Mouse (Mus musculus) kidney, postnatal 14 days (tissue): ENCODE results near the gene Emilin2.
"Not testable (repeated sequence)": the region's sequence is repeated elsewhere in the genome, so short reads cannot be mapped to it uniquely, and the experiment has no call there.

Experiments
- DNase-seq: peaks from one replicate; pipeline ENCODE4 v3.0.0; 2022; ENCODE audit warnings: mixed read lengths

Gene Emilin2

DNA sequence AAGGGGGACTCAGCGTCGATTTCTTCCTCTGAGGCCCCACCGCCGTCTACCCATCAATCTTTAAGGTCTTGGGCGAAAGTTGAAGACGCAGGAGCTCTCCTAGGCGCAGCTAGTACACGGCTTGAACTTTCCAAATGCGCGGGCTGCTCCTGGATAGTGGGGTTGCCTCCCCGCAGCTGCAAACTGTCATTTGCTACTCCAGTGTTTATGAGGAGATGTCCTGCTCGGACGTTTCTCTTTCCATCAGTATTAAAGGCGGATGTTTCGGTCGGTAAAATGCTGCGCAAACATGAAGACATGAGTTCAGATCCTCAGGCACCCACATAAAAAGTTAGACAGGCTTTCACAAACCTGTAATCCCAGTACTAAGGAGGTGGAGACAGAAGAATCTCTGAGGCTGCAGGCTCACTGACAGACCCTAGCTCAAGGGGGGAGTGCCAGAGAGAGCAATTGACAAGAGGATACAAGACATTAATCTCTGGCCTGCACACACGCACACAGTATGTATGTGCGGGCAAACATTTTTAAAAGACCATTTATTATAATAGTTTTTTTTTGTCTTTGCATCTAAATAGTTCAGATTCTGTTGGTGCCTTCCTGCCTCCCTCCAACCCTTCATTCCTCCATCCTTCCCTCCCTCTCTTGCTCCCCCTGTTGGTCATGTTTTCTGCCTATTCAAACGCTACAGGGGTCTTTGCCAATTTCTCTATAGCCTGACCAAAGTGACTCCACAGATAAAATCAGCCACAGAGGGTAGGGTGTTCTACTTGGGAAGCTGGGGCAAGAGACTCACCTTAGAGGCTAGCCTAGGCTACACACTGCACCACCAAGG is at the start of gene Emilin2:
TSS of gene Emilin2 (minus strand) at position 639 of the 832 bp plus-strand sequence.
- no peak for DNase-seq

DNA sequence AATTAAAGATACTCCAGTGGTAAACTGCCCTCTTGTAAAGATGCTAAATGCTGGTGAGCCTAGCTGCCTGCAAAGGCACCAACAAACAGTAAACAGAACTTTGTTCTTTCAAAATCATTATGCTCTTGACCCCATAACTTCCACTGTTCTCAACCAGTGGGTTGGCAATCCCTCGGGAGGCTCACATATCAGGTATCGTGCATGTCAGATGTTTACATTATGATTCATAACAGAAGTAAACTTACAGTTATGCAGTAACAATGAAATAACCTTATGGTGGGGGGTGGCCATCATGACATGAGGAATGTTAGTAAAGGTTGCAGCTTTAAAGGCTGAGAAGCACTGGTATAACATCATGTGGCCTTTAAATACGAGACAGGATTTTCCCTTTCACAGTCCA is 43.7 kb upstream of the Emilin2 start:
- DNase-seq = no peak

DNA sequence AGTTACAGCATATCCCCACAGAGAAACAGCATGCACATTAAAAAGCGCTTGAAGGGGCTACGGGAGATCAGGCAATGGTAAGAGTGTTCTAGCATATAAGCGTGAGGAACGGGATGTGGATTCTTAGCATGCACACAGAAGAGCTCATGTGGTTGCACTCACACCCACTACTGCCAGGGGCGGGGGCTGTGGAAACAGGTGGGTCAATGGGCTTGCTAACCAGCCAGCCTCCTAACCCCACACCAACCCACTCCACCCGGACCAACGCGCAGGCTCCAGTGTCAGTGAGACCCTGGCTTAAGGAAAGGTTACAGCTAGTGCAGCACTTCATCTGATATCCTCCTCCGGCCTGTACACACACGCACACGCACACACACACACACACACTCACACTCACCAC is 42.4 kb upstream of the Emilin2 start:
- DNase-seq = no peak

DNA sequence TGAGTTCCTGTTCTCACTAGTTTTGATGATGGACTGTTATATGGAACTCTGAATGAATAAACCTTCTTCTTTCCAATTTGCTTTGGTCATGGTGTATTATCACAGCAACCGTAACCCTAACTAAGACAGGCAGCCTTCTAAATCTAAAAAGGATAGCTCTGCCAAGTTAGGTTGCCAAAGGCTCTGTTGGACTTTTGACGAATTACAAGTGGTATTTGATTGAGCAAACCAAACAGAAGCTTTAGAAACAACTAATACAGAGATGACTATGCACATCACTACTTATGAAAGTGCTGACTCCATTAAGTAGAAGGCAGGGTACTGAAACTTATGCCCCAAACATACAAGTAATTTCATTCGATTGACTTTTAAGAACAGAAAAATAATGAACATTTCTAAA is 36.4 kb upstream of the Emilin2 start:
- no peak for DNase-seq

DNA sequence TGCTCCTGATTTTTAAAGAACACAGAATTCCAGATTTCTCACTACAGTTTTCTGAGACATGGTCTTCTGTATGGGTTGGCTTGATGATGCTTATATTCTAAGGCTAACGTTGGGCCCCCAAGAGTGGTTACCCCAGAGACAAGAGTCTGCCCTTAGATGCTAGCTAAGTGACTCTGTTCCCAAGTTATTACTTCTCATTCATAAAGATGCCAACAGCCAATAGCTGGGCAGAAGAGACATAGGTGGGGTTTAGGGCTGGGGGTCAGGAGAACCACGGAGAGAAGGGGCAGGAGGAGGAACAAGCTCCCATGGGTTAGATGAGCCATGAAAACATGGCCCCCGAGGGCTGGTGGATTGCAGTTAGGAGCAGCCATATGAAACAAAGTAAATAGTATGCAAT is 30.2 kb upstream of the Emilin2 start:
- DNase-seq = no peak

DNA sequence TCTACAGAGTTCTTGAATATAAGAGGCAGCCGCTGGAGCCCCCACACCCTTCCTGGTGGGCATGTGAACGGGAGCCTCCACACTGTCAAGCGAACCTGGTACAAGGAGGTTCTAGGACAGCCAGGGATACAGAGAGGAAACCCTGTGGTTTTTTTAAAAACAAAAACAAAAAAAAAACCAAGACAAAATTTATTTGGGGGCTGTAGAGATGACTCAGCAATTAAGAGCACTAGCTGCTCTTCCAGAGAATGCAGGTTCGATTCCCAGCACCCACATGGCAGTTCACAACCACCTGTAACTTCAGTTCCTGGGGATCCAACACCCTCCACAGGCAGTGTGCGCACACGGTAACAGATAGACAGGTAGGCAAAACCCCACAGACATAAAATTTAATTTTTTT is 26.8 kb upstream of the Emilin2 start:
- no peak for DNase-seq

DNA sequence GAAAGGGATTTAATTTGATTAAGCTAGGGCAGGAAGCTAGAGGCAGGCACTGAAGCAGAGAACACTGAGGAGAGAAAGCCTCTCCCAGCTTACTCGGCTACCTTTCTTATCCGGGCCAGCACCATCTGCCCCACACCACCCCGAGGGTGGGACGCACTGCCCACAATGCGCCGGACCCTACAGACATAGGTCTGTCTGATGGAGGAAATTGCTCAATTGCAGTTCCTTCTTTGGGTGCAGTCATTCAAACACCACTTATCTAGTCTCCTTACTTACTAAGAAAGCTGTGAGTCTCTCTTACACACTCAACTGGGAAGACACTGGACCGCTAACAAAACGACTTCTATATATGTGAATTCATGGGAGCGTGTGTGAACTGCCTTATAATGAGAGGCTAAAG is 25.8 kb upstream of the Emilin2 start:
- no peak for DNase-seq

DNA sequence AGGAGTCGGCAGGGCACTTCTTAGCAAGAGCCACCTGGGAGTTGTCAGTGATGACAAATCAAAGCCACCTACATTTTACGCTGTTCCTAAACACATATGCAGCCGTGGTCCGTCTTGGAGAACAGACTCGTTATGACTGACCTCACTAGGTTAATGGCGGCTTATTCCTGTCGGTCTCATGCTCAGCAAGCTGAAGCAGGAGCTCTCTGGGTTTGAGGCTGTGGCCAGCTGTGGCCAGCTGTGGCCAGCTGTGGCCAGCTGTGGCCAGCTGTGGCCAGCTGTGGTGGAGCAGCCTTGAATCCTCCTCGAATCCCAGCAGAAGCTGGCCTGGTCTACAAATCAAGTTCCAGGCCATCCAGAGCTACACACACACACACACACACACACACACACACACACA is 24.6 kb upstream of the Emilin2 start:
- DNase-seq = no peak

DNA sequence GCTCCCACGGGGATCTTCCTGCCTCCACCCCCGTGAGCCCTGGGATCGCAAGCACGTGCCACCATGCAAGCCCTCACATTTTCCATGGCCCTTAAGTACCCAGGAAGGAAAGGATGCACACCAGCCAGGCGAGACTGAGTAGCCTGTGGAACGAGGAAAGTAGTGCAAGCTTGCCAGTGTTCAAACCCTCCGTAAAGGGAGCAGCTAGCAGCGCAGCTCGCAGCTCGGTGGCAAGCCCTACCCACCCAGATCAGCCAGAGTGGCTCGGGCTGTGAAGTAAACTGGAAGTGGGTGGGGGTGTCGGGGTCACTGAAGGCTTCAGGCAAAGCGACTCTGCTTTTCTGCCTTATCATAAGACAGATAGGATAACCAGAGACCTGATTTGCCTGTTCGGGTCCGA is 20.5 kb upstream of the Emilin2 start:
- no peak for DNase-seq

DNA sequence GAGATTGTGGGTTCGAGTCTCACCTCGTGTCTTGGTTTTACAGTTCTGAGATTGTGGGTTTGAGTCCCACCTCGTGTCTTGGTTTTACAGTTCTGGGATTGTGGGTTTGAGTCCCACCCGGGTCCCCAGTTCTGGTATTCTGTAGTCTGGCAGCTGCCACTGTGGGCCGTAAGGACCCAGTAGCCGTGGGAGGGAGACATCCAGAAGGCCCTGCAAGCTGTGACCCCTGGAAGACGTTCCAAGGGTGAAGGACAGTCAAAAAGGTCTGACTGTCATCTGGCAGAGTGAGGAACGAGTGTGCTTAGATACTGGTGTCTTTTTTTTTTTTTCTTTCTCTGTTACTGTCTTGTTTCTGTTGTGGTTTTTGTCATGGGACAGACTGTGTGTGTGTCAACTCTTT is 9.0 kb upstream of the Emilin2 start:
- DNase-seq = not testable (repeated sequence)

DNA sequence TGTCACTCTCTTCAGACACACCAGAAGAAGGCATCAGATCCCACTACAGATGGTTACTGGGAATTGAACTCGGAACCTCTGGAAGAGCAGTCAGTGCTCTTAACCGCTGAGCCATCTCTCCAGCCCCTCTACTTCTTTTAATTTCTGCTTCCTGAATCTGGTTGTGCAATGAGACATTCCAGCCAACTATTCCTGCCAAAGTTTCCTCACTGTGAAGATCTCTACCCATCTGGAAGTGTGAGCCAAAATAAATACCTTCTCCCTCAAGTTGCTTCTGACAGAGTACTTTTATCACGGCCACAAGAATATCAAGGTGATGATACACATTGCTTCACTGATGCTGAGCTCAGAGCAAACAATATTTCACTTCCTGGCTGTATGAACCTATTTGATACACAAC is 7.6 kb upstream of the Emilin2 start:
- no peak for DNase-seq

DNA sequence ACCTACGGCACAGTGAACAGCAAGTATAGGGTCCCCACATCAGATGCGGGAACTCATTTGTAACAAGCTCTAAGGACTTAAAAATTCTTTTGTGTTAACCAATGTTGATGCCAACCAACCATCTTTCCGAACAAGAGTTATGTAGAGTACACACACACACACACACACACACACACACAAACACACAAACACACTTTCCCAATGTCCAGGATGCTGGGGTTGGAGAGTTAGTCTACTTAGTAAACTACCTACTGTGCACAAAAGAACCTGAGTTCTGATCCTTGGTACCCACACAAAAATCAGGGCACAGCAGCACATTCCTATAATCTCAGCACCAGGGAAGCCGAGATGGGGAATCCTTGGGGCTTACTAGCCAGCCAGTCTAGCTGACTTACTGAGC is 5.8 kb upstream of the Emilin2 start:
- no peak for DNase-seq

DNA sequence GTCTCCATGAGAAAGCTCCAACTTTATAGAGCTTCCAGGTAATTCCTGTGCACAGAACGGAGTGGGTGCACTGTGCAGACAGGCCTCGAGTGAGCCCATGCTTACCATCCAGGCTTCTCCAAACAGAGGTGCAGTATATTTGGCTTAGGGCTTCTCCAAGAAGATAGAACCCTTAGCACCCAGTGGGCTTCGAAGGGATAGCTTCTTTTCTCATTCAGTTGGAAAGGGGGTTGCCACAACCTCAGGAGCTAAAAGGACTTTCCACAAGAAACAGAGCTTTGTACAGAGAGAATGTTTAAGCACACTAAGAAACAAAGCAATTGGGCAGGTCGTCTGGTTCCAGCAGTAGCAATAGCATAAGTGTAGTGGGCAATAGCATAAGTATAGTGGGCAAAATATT is 2.5 kb upstream of the Emilin2 start:
- DNase-seq = no peak

DNA sequence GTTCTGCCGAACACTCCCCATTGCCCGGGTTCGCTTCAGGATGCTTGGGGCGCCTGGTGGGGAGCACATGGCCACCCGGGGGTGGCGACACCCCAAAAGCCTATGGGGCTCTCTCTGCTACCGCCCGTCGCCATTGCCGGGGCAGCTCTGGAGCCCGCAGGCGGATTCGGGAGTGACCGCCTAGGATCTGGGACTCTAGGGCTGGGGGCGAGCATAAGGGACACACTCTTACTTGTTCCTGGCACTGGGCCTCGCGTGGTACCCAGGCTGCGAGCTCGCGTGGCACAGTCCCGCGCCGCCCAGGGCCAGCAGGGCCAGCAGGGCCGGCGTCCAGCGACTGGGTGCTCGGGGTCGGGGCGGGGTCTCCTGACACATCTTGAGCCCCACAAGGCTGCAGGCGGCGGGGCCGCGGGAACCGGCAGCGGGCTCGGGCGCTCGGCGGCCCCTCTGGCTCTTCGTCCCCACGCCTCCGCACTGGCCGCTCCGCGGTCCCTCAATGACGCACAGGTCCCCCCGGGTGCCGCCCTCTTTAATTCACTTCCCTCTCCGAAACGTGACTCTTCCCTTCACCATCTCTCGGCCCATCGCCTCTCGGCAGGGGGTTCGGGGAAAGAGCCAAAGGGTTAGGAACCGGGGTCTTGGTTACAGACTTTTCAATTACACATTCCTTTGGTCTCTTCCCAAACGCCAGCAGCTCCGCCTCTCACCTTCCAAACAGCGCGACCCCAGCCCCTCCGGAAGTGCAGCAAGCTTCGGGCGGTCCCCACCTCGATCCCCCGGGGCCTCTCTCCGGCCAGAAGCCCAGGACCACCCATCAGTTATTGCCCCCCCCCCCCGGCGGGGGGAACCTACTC is 1.1 kb downstream of the Emilin2 start:
- DNase-seq = peak; percentile 16

DNA sequence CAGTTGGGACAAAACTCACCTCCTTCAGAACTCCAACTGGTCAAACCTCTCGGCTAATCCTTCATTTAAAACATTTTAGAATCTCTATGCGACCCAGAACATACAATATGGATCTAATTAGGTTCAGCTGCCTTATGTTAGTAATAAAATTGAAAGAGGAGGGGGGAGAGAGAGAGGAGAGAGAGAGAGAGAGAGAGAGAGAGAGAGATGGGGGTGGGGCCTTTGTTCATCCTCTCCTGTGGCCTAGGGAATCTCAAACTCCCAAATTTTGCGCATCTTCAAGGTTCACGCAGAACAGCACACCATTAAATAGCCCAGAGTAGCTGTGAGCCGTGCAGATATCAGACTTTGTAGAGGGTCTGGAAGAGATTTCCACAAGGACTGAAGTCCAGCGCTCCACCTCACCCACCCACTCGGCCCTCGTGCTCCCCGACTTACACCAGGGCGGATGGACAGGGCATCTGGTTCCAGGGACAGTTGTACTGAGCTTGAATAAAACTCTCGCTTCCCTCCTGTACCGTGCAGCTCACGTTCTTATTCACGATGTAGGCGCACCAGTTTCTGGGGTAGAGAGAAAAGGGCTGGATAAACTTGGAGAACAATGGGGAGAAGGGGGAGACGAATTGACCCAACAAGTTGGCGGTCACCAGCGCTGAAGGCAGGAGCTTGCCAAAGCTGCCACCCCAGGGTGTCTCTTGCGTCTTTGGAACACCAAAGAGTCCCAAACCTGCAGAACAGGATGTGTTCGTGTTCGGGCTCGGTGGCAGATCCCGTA is 1.9 kb downstream of the Emilin2 start:
- DNase-seq = no peak

DNA sequence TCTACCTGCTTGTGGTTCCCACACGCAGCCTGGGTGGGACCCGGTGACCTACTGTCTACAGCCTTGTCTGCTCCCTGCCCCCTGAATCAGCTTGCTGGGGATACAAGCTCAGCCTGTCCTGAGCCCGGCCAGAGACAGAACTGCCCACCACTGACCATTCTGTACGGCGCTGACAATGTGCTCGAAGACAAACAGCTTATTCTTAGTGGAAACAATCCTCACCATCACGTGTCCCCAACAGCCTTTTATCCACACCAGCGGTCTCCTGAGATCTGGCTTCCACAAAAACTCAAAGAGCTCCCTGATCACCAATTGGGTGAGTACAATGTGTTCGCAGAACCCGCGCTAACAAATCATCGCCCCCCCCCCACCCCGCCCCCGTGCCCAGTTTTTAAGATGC is 2.6 kb downstream of the Emilin2 start:
- DNase-seq = no peak

DNA sequence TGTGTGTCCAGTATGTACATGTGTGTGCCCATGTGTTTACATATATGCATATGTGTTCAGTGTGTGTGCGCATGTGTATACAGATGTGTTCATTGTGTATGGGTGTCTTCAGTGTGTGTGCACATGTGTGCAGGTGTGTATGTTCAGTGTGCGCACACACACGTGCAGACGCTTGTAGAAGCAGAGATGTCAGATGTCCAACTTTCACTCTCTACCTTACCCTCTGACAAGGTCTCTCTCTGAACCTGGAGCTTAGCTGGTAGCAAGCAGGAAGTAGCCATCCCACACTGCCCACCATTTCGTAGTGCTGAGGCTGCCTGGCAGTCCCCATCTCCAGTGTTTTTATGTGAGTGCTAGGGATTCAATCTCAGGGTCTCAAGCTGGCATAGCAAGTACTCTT is 3.5 kb downstream of the Emilin2 start:
- no peak for DNase-seq

DNA sequence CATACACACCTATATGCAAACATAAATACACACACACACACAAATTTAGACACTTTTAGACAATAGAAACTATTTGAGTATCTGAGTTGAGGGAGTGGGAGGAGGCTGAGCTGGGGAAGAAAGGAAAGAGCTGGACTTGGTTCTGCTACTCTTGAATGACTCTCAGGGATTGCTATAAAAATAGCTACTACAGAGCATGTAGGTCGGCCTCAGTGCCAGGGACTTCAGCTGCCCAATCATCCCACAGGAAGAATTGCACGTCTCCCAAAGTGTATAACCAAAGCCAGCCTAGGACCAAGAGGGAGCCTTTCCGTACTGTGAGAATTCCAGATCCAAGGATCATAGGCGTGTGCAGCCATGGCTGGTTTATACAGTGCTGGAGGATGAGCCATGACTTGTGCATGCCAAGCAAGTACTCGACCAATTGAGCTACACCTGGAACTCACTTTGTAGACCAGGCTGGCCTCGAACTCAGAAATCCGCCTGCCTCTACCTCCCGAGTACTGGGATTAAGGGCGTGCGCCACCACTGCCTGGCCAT is 4.5 kb downstream of the Emilin2 start:
- DNase-seq = no peak

DNA sequence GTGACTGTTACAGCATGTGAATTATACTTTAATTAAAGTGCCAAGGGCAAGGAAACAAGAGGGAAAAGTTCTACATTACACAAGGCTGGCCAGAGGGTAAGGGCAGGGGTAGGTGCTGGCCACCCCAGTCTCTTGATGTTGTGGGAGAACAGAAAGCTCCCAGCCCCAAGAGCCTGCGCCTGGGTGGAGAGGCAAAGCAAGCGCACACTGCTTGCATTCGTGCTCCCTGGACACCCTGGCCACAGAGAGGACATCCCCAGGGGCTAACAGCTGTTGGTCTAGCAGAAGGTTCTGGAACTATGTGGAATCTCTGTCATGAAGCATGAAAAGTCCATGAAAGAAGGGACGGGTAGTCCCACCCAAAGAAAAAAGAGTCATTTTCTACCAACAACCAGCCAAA is 5.1 kb downstream of the Emilin2 start:
- DNase-seq = no peak

DNA sequence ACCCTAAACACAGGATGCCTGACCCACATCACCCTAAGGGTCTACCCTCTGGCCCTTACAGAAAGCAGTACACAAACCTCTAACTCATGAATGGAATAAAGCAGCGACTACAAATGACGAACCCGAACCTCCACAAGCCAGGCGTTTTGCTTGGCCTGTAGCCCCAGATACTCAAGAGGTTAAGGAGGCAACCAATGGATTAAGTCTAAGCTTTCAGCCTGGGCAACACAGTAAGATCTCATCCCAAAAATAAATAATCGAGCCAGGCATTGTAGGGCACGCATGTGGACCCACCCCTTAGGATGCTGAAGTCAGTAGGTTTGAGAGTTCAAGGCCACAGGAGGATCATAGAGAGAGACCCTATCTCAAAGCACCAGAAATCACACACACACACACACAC is 5.7 kb downstream of the Emilin2 start:
- DNase-seq = no peak

DNA sequence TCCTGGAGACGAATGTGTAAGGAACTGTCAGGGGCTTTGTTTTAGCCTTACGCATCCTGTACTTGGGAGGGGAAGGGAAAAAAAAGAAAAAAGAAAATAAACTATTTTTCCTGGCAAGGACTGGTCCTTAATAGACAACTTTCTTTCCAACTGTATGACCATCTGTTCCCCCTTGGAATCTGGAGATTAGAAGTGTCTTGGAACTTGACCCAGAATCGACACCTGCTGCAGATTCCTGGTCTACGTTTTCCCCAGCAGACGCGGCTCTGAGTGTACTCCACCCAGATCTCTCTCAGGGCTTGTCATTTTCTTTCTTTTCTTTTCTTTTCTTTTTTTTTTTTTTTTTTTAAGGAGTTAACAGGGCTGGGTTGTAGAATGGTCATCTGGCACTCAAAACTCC is 8.3 kb downstream of the Emilin2 start:
- DNase-seq = no peak

DNA sequence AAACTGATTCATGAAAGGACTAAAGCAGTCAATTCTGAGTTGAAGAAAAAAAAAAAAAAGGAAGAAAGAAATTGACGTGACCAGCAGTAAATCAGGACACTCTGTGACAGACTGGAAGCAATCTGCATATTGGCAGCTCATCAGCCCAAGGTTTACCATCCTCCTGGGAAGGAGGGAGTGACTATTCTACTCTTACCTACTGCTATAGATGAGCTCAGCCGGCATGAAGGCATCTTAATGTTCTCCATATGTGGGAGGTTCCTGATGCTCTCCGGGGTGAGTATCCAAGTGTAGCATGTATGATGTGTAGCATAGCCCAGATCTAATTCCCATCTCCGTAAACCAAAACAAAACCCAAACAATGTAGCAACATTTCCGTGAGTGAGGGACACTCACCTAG is 10.4 kb downstream of the Emilin2 start:
- DNase-seq = no peak

DNA sequence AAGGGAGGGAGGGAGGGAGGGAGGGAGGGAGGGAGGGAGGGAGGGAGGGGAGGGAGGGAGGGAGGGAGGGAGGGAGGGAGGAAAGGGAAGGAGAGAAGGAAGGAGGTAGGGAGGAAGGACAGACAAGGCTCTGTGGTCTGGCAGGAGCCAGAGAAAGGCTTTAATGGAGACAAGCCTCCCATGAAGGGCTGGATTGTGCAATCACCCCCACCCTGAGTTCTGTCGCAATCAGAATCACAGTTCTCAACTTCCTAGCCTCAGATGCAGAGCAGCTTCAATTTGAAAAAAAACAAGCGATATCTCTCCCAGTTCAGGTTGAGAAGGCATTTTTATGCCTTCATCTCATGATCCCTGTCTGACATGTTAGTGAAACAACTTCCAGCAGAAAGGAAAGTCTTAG is 11.4 kb downstream of the Emilin2 start:
- DNase-seq = no peak
